Mouse (Mus musculus): ENCODE measurements around the gene 4930467E23Rik.
"Not testable (repeated sequence)": the region's sequence is repeated elsewhere in the genome, so short reads cannot be mapped to it uniquely, and the experiment has no call there.

Gene 4930467E23Rik

GRCm38 (mm10) chr8:19709488-19709887, 19.9 kb upstream of the 4930467E23Rik start:
- DNase-seq (ENCODE audit: inconsistent ontology term) = not testable (repeated sequence)

DNA sequence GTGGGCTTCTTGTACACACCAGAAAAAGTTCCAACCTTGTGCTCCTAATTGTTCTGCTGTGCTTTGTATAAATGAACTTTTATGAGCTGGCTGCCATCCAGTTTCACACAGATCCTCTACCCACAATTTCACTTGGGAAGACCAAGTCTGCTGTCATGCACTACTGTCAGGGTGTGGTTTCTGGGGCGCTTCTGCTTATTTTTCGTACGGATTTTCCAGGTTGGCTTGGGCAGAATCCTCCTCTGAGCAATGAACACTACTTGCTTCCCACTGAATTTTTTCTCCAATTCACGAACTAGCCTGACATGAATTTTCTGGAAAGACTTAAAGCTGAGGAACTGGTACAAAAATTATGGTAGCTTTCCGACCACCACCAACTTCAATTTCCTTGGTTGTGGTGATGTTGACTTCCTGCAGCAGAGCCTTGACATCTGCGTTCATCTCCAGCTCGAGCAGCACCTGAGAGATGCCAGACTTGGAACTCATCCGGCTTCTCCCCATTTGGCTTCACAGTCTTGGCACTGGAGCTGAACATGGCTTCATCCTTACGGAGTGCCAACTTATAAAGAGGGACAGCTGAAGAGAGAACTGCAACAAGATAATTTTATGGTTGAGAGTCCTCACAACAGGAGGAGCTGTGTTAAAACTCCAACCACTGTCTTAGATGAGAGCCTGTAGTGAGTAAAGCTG, 18.1 kb upstream of the 4930467E23Rik start:
- DNase-seq (ENCODE audit: inconsistent ontology term) = not testable (repeated sequence)

GRCm38 (mm10) chr8:19712227-19712750, 17.1 kb upstream of the 4930467E23Rik start:
- not testable (repeated sequence) for DNase-seq (ENCODE audit: inconsistent ontology term)

DNA sequence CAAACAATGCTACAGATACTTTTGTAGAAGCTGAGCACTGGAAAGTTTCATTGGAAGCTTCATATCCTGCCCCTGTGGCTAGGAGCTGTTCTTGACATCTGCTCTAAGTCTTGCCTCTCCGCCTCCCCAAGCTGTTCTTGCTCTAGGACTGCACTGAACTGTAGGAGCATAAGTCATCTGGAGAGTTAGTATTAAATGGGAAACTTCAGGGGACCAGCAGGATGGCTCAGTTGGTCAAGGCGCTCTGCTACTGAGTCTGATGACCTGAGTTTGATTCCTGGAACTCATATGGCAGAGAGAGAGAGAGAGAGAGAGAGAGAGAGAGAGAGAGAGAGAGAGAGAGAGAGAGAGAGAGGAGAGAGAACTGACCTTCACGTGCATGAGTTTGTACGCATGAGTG, 16.6 kb upstream of the 4930467E23Rik start:
- not testable (repeated sequence) for DNase-seq (ENCODE audit: inconsistent ontology term)

GRCm38 (mm10) chr8:19713232-19713834, 16.0 kb upstream of the 4930467E23Rik start:
- DNase-seq (ENCODE audit: inconsistent ontology term) = not testable (repeated sequence)

GRCm38 (mm10) chr8:19714426-19714825, 14.9 kb upstream of the 4930467E23Rik start:
- not testable (repeated sequence) for DNase-seq (ENCODE audit: inconsistent ontology term)

- not testable (repeated sequence) for DNase-seq (ENCODE audit: inconsistent ontology term)
Observed at GRCm38 (mm10) chr8:19715266-19715665, 14.1 kb upstream of the 4930467E23Rik start.

DNA sequence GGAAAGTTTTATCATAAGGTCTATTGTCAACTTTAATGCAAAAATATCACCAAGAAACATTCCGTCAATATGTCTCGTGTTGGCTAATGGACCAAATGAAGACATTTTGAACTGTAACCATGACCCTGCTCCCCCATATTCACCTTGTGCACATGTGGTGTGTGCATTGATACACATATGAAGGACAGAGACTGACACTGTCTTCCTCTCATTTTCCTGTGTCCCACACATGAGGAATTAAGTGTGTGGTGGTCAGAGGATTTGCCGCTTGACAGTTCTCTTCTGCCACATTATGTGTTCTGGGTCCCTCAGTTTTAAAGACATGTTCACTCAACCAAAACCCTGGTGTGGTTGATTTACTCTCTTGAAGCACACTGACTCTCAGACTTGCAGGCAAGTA, 11.5 kb upstream of the 4930467E23Rik start:
- DNase-seq (ENCODE audit: inconsistent ontology term) = not testable (repeated sequence)

DNA sequence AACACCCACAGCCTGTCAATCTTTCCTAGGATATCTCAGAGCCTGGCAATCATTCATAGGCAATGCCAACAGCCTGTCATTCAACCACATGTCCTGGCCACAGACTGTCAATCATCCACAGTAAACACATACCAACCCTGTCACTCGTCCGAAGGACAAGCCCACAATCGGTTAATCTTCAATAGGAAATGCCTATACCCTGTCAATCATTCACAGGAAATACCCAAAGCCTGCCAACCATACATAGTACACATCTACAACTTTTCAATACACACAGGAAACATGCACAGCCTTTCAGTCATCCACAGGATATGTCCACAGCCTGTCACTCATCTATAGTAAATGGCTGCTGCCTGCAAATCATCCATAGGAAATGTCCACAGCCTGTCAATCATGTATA, 9.9 kb upstream of the 4930467E23Rik start:
- DNase-seq (ENCODE audit: inconsistent ontology term) = not testable (repeated sequence)

GRCm38 (mm10) chr8:19724871-19725270, 4.5 kb upstream of the 4930467E23Rik start:
- DNase-seq (ENCODE audit: inconsistent ontology term) = not testable (repeated sequence)

GRCm38 (mm10) chr8:19751773-19752172, 22.4 kb downstream of the 4930467E23Rik start:
- not testable (repeated sequence) for DNase-seq (ENCODE audit: inconsistent ontology term)

GRCm38 (mm10) chr8:19754178-19754577, 24.8 kb downstream of the 4930467E23Rik start:
- DNase-seq (ENCODE audit: inconsistent ontology term) = not testable (repeated sequence)

- DNase-seq (ENCODE audit: inconsistent ontology term) = not testable (repeated sequence)
Observed at GRCm38 (mm10) chr8:19754961-19755360, 25.6 kb downstream of the 4930467E23Rik start.

DNA sequence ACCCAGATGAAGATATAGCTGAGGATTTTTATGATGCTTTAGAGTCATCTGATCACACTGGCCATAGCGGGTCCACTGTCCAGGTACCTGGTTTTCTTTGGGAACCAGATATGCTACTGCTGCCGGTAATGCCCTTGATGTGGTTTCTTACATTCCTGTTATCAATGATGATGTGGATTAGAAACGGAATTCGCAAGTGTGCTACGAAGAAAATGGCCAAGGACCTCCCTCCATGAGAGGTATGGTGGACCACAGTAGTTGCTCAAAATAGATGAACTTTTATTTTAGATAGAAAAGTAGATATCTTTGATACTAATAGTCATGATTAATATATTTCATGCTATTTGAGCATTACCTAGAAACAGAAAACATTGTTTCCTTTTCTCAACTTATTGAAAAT, 32.3 kb downstream of the 4930467E23Rik start:
- not testable (repeated sequence) for DNase-seq (ENCODE audit: inconsistent ontology term)

GRCm38 (mm10) chr8:19762860-19763592, 33.6 kb downstream of the 4930467E23Rik start:
- not testable (repeated sequence) for DNase-seq (ENCODE audit: inconsistent ontology term)

GRCm38 (mm10) chr8:19765531-19765930, 36.2 kb downstream of the 4930467E23Rik start:
- not testable (repeated sequence) for DNase-seq (ENCODE audit: inconsistent ontology term)

- not testable (repeated sequence) for DNase-seq (ENCODE audit: inconsistent ontology term)
Observed at GRCm38 (mm10) chr8:19773461-19773860, 44.1 kb downstream of the 4930467E23Rik start.

GRCm38 (mm10) chr8:19776311-19776710, 46.9 kb downstream of the 4930467E23Rik start:
- not testable (repeated sequence) for DNase-seq (ENCODE audit: inconsistent ontology term)

DNA sequence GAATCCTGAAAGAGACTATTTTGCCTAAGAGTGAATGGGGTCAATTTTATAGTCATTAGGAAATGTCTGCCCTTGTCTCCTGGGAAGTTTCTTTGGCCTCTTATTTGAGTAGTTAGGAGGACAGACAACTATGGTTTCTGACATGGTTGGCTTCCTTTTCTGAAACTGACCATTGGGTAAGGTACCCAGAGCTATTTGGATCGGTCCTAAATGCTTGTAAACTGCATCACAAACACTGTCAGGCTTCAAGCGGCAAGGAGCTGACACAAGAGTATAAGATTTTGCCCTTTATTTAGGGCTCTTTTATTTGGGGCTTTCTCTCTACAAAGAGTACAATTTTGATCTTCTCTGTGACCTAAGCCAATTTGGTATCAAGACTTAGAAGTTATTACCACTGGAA, 48.1 kb downstream of the 4930467E23Rik start:
- not testable (repeated sequence) for DNase-seq (ENCODE audit: inconsistent ontology term)

DNA sequence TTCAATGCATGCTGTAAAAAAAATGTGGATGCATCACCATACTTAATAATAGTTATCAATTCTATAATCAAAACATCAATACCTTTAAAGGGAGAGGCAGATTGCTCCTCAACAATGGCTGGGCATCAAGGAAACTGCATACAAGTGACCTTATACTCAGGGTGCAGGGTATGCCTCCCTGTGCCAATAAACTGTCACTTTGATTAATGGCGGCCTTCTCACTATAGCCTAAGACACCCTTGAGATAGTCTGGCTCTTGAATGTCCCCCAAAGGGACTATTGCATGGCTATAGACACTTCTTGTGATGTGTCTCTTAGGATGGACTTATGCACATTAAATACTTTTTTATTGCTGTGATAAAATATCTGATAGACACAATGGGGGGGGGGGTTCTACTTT, 48.8 kb downstream of the 4930467E23Rik start:
- not testable (repeated sequence) for DNase-seq (ENCODE audit: inconsistent ontology term)

- not testable (repeated sequence) for DNase-seq (ENCODE audit: inconsistent ontology term)
Observed at GRCm38 (mm10) chr8:19778891-19779290, 49.5 kb downstream of the 4930467E23Rik start.

DNA sequence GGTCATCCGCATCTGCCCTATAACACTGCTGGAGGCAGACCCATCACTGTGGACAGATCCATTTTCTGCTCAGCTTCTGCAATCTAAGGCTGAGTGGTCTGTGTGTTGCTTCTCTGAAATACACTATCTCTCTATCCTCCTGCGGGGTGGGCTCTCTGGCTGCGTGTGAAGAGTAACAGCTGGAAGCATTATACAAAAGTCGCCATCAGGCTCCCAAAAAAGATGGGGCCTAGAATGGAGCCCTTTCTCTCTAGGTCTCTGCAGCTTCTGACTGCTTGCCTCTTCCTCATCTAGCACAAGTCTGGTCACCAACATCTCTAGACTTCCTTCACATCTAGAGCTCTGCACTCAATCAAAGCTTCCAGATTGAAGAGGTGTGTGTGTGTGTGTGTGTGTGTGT, 50.8 kb downstream of the 4930467E23Rik start:
- DNase-seq (ENCODE audit: inconsistent ontology term) = not testable (repeated sequence)

All from Muller cell, postnatal 12 days (primary cell).